Mouse (Mus musculus) MEL (cell line): ENCODE measurements around the gene Slc25a12. TPM values are rescaled to one million over a fixed set of nuclear protein-coding genes. Genes with fewer than 3 reads are reported as not detected.

Experiments used
- DNase-seq: peaks from one replicate; pipeline ENCODE4 v3.0.0; 2011; ENCODE audit warnings: low read depth, low spot score
- H3K27ac ChIP-seq: 2 replicates; pipeline ENCODE4 v1.5.1; 2012; ENCODE audit warnings: low read depth, mild to moderate bottlenecking, control low read depth, low read length, moderate library complexity; ENCODE audit not compliant: control insufficient read depth
- H3K27me3 ChIP-seq, 2 experiments: fragments of 150-350 bp in 1 of 2; sonication (generic) in 1 of 2; 2 replicates each; pipeline ENCODE4 v1.6.1; 2012; ENCODE audit warnings: low read length in 2 of 2, mild to moderate bottlenecking in 2 of 2, improper control_type of control experiment in 1 of 2, moderate library complexity in 1 of 2; ENCODE audit not compliant: insufficient read depth in 2 of 2, control insufficient read depth in 1 of 2
- H3K36me3 ChIP-seq, 2 experiments: 2 replicates each; pipeline ENCODE4 v1.6.1; 2012 to 2014; ENCODE audit warnings: low read length in 2 of 2, improper control_type of control experiment in 1 of 2, inconsistent platforms in 1 of 2, mild to moderate bottlenecking in 1 of 2; ENCODE audit not compliant: insufficient read depth in 2 of 2, control insufficient read depth in 1 of 2
- H3K4me1 ChIP-seq, 2 experiments: fragments of 150-350 bp in 1 of 2; sonication (generic) in 1 of 2; 2 replicates each; pipeline ENCODE4 v1.6.1; 2012; ENCODE audit warnings: low read length in 2 of 2, improper control_type of control experiment in 1 of 2, mild to moderate bottlenecking in 1 of 2; ENCODE audit not compliant: insufficient read depth in 2 of 2, control insufficient read depth in 1 of 2
- H3K4me3 ChIP-seq, 2 experiments: fragments of 150-350 bp in 1 of 2; sonication (generic) in 1 of 2; 2 replicates each; pipeline ENCODE4 v1.5.1; 2012; ENCODE audit warnings: low read depth in 2 of 2, low read length in 2 of 2, mild to moderate bottlenecking in 2 of 2, moderate library complexity in 2 of 2, control low read depth in 1 of 2, improper control_type of control experiment in 1 of 2; ENCODE audit not compliant: control insufficient read depth in 1 of 2, insufficient read depth in 1 of 2
- H3K79me2 ChIP-seq: 2 replicates; pipeline ENCODE4 v1.6.1; 2012; ENCODE audit warnings: mild to moderate bottlenecking, low read length, moderate library complexity; ENCODE audit not compliant: control insufficient read depth, poor library complexity, insufficient read depth
- H3K9ac ChIP-seq: 2 replicates; pipeline ENCODE4 v1.6.1; 2012; ENCODE audit warnings: low read depth, mild to moderate bottlenecking, control low read depth, low read length, moderate library complexity; ENCODE audit not compliant: control insufficient read depth, poor library complexity, severe bottlenecking
- H3K9me3 ChIP-seq: fragments of 150-350 bp; sonication (generic); replicated peaks from 2 replicates; pipeline ENCODE4 v1.6.1; 2012; ENCODE audit warnings: mild to moderate bottlenecking, low read length, improper control_type of control experiment, moderate library complexity; ENCODE audit not compliant: insufficient read depth
- ELF1 ChIP-seq: IDR thresholded peaks from 2 replicates; pipeline ENCODE4 v1.6.1; 2014; ENCODE audit warnings: low read depth, mild to moderate bottlenecking, inconsistent platforms, low read length, improper control_type of control experiment, moderate library complexity
- EP300 ChIP-seq, 2 experiments: IDR thresholded peaks; 2 replicates each; pipeline ENCODE4 v1.6.1; 2011; ENCODE audit warnings: improper control_type of control experiment in 2 of 2, low read length in 2 of 2, low read depth in 1 of 2, mild to moderate bottlenecking in 1 of 2
- JUND ChIP-seq: IDR thresholded peaks from 2 replicates; pipeline ENCODE4 v1.6.1; 2011; ENCODE audit warnings: low read depth, mild to moderate bottlenecking, improper control_type of control experiment, low read length
- KAT2A ChIP-seq: conservative IDR thresholded peaks from 2 replicates; pipeline ENCODE4 v1.6.1; 2012; ENCODE audit warnings: low read depth, low read length, improper control_type of control experiment, inconsistent platforms
- MYB ChIP-seq: IDR thresholded peaks from 2 replicates; pipeline ENCODE4 v1.6.1; 2011; ENCODE audit warnings: mild to moderate bottlenecking, low read depth, low read length, improper control_type of control experiment
- MYC ChIP-seq: IDR thresholded peaks from 2 replicates; pipeline ENCODE4 v1.6.1; 2011; ENCODE audit warnings: low read depth, mild to moderate bottlenecking, low read length, improper control_type of control experiment, moderate library complexity
- NELFE ChIP-seq: IDR thresholded peaks from 2 replicates; pipeline ENCODE4 v1.6.1; 2011; ENCODE audit warnings: low read depth, low read length, improper control_type of control experiment
- POLR2AphosphoS5 ChIP-seq: IDR thresholded peaks from 2 replicates; pipeline ENCODE4 v1.6.1; 2012; ENCODE audit warnings: low read depth, borderline replicate concordance, mild to moderate bottlenecking, inconsistent platforms, low read length, moderate library complexity, mixed read lengths
- RAD21 ChIP-seq: IDR thresholded peaks from 2 replicates; pipeline ENCODE4 v1.6.1; 2011; ENCODE audit warnings: mild to moderate bottlenecking, low read depth, low read length, improper control_type of control experiment
- SMC3 ChIP-seq: IDR thresholded peaks from 2 replicates; pipeline ENCODE4 v1.6.1; 2011; ENCODE audit warnings: low read depth, low read length, improper control_type of control experiment
- TBP ChIP-seq: IDR thresholded peaks from 2 replicates; pipeline ENCODE4 v1.8.0; 2011; ENCODE audit warnings: low read depth, low read length, improper control_type of control experiment
- UBTF ChIP-seq: IDR thresholded peaks from 2 replicates; pipeline ENCODE4 v1.6.1; 2012; ENCODE audit warnings: low read depth, mild to moderate bottlenecking, inconsistent platforms, low read length, improper control_type of control experiment, moderate library complexity, borderline replicate concordance; ENCODE audit not compliant: insufficient read depth
- USF2 ChIP-seq, 2 experiments: IDR thresholded peaks; 2 replicates each; pipeline ENCODE4 v1.6.1; 2011 to 2012; ENCODE audit warnings: improper control_type of control experiment in 2 of 2, low read length in 2 of 2, borderline replicate concordance in 1 of 2, inconsistent platforms in 1 of 2, low read depth in 1 of 2, mild to moderate bottlenecking in 1 of 2; ENCODE audit not compliant: insufficient read depth in 1 of 2
- ZKSCAN1 ChIP-seq: IDR thresholded peaks from 2 replicates; pipeline ENCODE4 v1.6.1; 2012; ENCODE audit warnings: low read depth, mild to moderate bottlenecking, inconsistent platforms, low read length, improper control_type of control experiment, moderate library complexity
- ZMIZ1 ChIP-seq: IDR thresholded peaks from 2 replicates; pipeline ENCODE4 v1.6.1; 2012; ENCODE audit warnings: low read depth, mild to moderate bottlenecking, inconsistent platforms, low read length, improper control_type of control experiment, moderate library complexity
- ZNF384 ChIP-seq: IDR thresholded peaks from 2 replicates; pipeline ENCODE4 v1.6.1; 2012; ENCODE audit warnings: low read depth, mild to moderate bottlenecking, inconsistent platforms, low read length, improper control_type of control experiment
- polyA plus RNA-seq, 2 experiments: library from polyadenylated mRNA; stranded (reverse) in 1 of 2; unstranded in 1 of 2; fragments of >175 nt in 1 of 2; fragments of >200 nt in 1 of 2; gene quantifications; 2 replicates each; pipeline versions ENCODE4 v1.2.1 to v1.2.4; 2012; ENCODE audit warnings: low replicate concordance in 2 of 2, low read depth in 1 of 2; ENCODE audit not compliant: insufficient read length in 2 of 2, insufficient read depth in 1 of 2, missing spikeins in 1 of 2
- total RNA-seq: library from RNA; depleted of rRNA; stranded (reverse); fragments of 300-350 nt; gene quantifications from 2 replicates; pipeline ENCODE4 v1.2.3, GENCODE M21; 2012

The Slc25a12 gene
- total and polyA plus RNA-seq, 3 experiments, result 63.2 to 98.6 TPM; not detected in 1

DNA sequence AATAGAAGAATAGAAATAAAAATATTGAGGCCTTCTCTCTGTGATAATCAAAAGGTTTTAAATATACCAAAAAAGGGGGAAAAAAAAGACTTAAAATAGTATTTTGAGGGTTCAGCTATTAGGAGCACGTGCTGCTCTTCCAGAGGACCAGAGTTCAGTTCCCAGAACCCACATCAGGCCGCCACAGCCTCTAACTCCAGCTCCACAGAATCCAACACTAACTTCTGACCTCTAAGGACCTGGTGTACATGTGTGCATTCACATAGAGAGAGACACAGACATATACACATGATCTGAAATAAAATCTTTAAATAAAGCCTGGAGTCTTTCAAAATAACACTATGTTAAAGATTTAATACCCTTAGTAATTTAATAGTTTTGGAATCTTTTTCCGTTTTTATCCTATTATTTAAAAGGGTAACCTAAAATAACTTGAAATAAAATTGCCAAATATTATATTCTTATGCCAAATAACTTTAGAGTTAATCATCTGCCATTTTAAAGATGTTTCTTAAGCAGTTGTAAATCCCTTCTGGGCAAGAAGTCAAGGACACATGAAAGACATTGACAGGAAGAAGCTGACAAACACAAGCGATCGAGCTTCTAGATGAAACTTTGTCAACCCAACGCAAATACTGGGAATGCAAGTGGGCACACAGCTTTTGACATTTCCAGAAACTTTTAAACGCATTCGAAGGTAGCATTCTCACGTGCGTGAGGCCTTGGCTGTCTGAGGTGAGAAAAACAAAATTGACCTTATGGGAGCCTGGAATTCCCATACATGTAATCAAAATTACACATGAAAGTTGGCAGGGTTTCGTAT is 16.4 kb downstream of the Slc25a12 start:
- TF ChIP-seq ZMIZ1 (no peak), JUND (no peak), ZKSCAN1 (no peak), UBTF (no peak), NELFE (no peak), TBP (no peak), MYB (no peak), MYC (no peak), RAD21 (no peak), POLR2AphosphoS5 (no peak), EP300 (IDR thresholded peaks at IDR 0.05; ENCODE audit: low read depth in 1 of 2, low read length in 2 of 2) (no peak), ELF1 (no peak)
- no peak for DNase-seq

DNA sequence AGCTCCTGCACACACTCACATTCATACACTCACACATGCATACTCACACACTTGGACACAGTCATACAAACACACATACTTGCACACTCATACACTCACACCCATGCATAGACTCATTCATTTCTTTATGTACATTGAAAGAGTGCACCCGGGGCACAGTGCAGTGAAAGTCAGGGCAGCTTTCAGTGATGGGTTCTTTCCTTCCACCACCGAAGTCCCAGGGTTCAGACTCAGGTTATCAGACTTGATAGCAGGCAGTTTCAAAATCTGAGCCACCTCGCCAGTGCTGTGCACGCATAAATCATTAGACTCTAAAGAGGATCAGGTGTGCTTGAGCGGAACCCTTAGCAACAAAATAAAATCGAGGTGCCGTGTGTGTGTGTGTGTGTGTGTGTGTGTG is 17.4 kb downstream of the Slc25a12 start:
- Histone ChIP-seq H3K4me3 (no peak overlapping the region), H3K4me1 (peaks cover 0 to 2% of the 10 kb centered on the region in 2 experiments; a peak in 1 of 4 replicates), H3K79me2 (no peaks in the 10 kb centered on the region), H3K27ac (no peak overlapping the region), H3K27me3 (no peaks in the 10 kb centered on the region), H3K9ac (no peak overlapping the region), H3K9me3 (no peaks in the 10 kb centered on the region), H3K36me3 (no peaks in the 10 kb centered on the region)
- no peak for DNase-seq
- no peak for TF ChIP-seq ZNF384
- TF ChIP-seq USF2 (IDR thresholded peaks at IDR 0.05; ENCODE audit: borderline replicate concordance in 1 of 2, insufficient read depth in 1 of 2, low read depth in 1 of 2, low read length in 2 of 2), result no peak
- no peak for TF ChIP-seq EP300 (IDR thresholded peaks at IDR 0.05; ENCODE audit: low read depth in 1 of 2, low read length in 2 of 2)
- TF ChIP-seq KAT2A, result no peak
- no peak for TF ChIP-seq SMC3

More for the DNA sequence above, 16.4 kb downstream of the Slc25a12 start:
- Histone ChIP-seq H3K4me1 (peaks cover 0 to 2% of the 10 kb centered on the region in 2 experiments; a peak in 1 of 4 replicates), H3K27me3 (no peaks in the 10 kb centered on the region), H3K36me3 (no peaks in the 10 kb centered on the region), H3K27ac (no peak overlapping the region), H3K79me2 (no peaks in the 10 kb centered on the region), H3K9me3 (no peaks in the 10 kb centered on the region), H3K9ac (no peak overlapping the region), H3K4me3 (no peak overlapping the region)
